Mouse (Mus musculus): ENCODE measurements at regions not wholly inside any gene's neighbourhood (a gene's known extent, or its start where the extent isn't known, plus 50 kb on each side); places are given as distances from the start of the nearest gene placed in this dataset.

GRCm38 (mm10) chr1:138011581-138011980 is 163.9 kb downstream of the Ptprc start:
- Histone ChIP-seq H3K4me3 (ENCODE audit: low read depth, low read length) (no peak overlapping the region), H3K36me3 (ENCODE audit: control insufficient read depth, insufficient read depth, low read length) (no peaks in the 10 kb centered on the region), H3K27me3 (replicated peaks; ENCODE audit: control insufficient read depth, insufficient read depth, low read length) (no peaks in the 10 kb centered on the region), H3K9ac (ENCODE audit: low read depth, low read length) (no peak overlapping the region), H3K4me1 (replicated peaks; ENCODE audit: control insufficient read depth, insufficient read depth, low read length) (no peaks in the 10 kb centered on the region), H3K27ac (ENCODE audit: low read depth, low read length) (no peak overlapping the region), H3K9me3 (ENCODE audit: control insufficient read depth, low read length) (no peaks in the 10 kb centered on the region), H3K4me2 (no peak overlapping the region)
- DNase-seq (ENCODE audit: low spot score) (no peak), ATAC-seq (replicated peaks; ENCODE audit: low FRiP score) (no peak)
- WGBS = 69% methylated on average over 1 of the region's 1 CpGs

GRCm38 (mm10) chr1:138010910-138011477 is 164.5 kb downstream of the Ptprc start:
- H3K4me2 ChIP-seq = no peak overlapping the region
- no peaks in the 10 kb centered on the region for H3K4me1 ChIP-seq (replicated peaks; ENCODE audit: control insufficient read depth, insufficient read depth, low read length)
- no peaks in the 10 kb centered on the region for H3K9me3 ChIP-seq (ENCODE audit: control insufficient read depth, low read length)
- WGBS = 62% methylated on average over 7 of the region's 7 CpGs
- no peaks in the 10 kb centered on the region for H3K27me3 ChIP-seq (replicated peaks; ENCODE audit: control insufficient read depth, insufficient read depth, low read length)
- no peaks in the 10 kb centered on the region for H3K36me3 ChIP-seq (ENCODE audit: control insufficient read depth, insufficient read depth, low read length)
- H3K9ac ChIP-seq (ENCODE audit: low read depth, low read length) = no peak overlapping the region
- H3K4me3 ChIP-seq (ENCODE audit: low read depth, low read length) = no peak overlapping the region
- H3K27ac ChIP-seq (ENCODE audit: low read depth, low read length) = no peak overlapping the region
- ATAC-seq (replicated peaks; ENCODE audit: low FRiP score) (no peak), DNase-seq (ENCODE audit: low spot score) (no peak)

DNA sequence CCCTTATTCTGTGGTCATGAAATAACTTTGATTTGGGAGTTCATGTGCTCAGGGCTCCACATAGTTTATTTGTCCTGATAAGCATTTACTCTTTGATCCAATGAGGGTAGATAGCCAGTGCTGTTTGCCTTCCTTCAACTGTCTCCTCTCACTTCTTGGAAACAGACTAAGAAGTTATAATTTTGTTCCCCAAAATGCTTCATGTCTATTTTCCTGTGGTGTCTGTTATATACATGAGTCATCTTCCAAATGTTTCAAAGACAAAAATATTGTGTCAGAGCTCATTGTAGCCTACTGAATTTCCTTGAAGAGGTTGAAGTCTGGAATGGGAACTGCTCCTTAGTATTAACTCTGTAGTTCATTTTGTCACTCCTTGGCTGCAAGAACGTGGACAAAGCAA is 168.7 kb downstream of the Ptprc start:
- Histone ChIP-seq H3K9me3 (ENCODE audit: control insufficient read depth, low read length) (no peaks in the 10 kb centered on the region), H3K4me2 (no peak overlapping the region), H3K4me1 (replicated peaks; ENCODE audit: control insufficient read depth, insufficient read depth, low read length) (no peaks in the 10 kb centered on the region), H3K4me3 (ENCODE audit: low read depth, low read length) (no peak overlapping the region), H3K27ac (ENCODE audit: low read depth, low read length) (no peak overlapping the region), H3K36me3 (ENCODE audit: control insufficient read depth, insufficient read depth, low read length) (no peaks in the 10 kb centered on the region), H3K9ac (ENCODE audit: low read depth, low read length) (no peak overlapping the region), H3K27me3 (replicated peaks; ENCODE audit: control insufficient read depth, insufficient read depth, low read length) (no peaks in the 10 kb centered on the region)
- no peak for DNase-seq (ENCODE audit: low spot score)
- 50% methylated on average over 1 of the region's 1 CpGs for WGBS
- no peak for ATAC-seq (replicated peaks; ENCODE audit: low FRiP score)

GRCm38 (mm10) chr1:138004319-138004718 is 171.2 kb downstream of the Ptprc start:
- Histone ChIP-seq H3K4me2 (no peak overlapping the region), H3K4me3 (ENCODE audit: low read depth, low read length) (no peak overlapping the region), H3K36me3 (ENCODE audit: control insufficient read depth, insufficient read depth, low read length) (no peaks in the 10 kb centered on the region), H3K9ac (ENCODE audit: low read depth, low read length) (no peak overlapping the region), H3K4me1 (replicated peaks; ENCODE audit: control insufficient read depth, insufficient read depth, low read length) (no peaks in the 10 kb centered on the region), H3K27me3 (replicated peaks; ENCODE audit: control insufficient read depth, insufficient read depth, low read length) (no peaks in the 10 kb centered on the region), H3K9me3 (ENCODE audit: control insufficient read depth, low read length) (no peaks in the 10 kb centered on the region), H3K27ac (ENCODE audit: low read depth, low read length) (no peak overlapping the region)
- 35% methylated on average over 2 of the region's 2 CpGs for WGBS
- no peak for ATAC-seq (replicated peaks; ENCODE audit: low FRiP score)
- DNase-seq (ENCODE audit: low spot score) = no peak

- WGBS = 63% methylated on average over 3 of the region's 3 CpGs
- Histone ChIP-seq H3K27me3 (replicated peaks; ENCODE audit: control insufficient read depth, insufficient read depth, low read length) (no peaks in the 10 kb centered on the region), H3K4me1 (replicated peaks; ENCODE audit: control insufficient read depth, insufficient read depth, low read length) (no peaks in the 10 kb centered on the region), H3K4me2 (no peak overlapping the region), H3K9ac (ENCODE audit: low read depth, low read length) (no peak overlapping the region), H3K36me3 (ENCODE audit: control insufficient read depth, insufficient read depth, low read length) (no peaks in the 10 kb centered on the region), H3K27ac (ENCODE audit: low read depth, low read length) (no peak overlapping the region), H3K9me3 (ENCODE audit: control insufficient read depth, low read length) (no peaks in the 10 kb centered on the region), H3K4me3 (ENCODE audit: low read depth, low read length) (no peak overlapping the region)
- DNase-seq (ENCODE audit: low spot score) (no peak), ATAC-seq (replicated peaks; ENCODE audit: low FRiP score) (no peak)
Observed at GRCm38 (mm10) chr1:137999268-137999900, 176.1 kb downstream of the Ptprc start.

DNA sequence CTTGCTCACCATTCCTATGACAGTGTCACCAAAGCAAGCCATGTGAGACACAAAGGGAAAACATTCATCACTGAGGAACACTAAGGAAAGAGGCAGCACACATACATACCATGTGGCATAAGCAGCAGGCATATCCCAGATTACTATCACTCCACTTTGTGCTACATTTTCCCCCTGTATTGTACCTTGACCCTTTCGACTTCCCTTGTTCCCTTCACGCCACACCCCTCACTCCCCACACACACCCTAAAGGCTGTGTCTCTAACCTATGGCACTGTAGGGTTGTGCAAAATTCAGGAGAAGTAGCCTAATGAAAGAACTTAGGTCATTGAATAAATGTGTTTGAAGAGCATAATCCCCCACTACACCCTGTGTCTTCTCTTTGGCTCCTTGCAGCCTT is 179.5 kb downstream of the Ptprc start:
- Histone ChIP-seq H3K9ac (ENCODE audit: low read depth, low read length) (no peak overlapping the region), H3K4me2 (no peak overlapping the region), H3K27ac (ENCODE audit: low read depth, low read length) (no peak overlapping the region), H3K4me3 (ENCODE audit: low read depth, low read length) (no peak overlapping the region), H3K9me3 (ENCODE audit: control insufficient read depth, low read length) (no peaks in the 10 kb centered on the region), H3K27me3 (replicated peaks; ENCODE audit: control insufficient read depth, insufficient read depth, low read length) (no peaks in the 10 kb centered on the region), H3K4me1 (replicated peaks; ENCODE audit: control insufficient read depth, insufficient read depth, low read length) (no peaks in the 10 kb centered on the region), H3K36me3 (ENCODE audit: control insufficient read depth, insufficient read depth, low read length) (no peaks in the 10 kb centered on the region)
- DNase-seq (ENCODE audit: low spot score) (no peak), ATAC-seq (replicated peaks; ENCODE audit: low FRiP score) (no peak)
- WGBS = 86% methylated on average over 2 of the region's 2 CpGs

DNA sequence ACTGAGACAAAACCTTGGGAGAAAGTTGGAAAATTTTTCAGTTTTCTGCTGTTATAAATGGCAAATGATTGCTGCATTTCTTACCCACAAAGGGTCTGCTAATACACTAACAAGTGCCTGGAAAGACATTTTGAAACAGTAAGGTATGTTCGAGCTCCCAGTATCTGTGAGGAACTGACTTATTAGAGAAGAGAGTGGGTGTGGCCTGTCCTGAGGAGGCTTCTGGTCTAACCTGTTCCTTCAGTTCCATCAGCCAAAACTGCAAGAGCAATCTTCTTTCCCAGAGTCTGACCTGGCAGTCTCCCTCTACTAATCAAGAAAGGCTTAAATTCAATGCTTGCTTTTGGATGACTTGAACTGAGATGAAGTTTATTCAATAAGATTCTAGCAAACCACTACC is 183.6 kb downstream of the Ptprc start:
- H3K27ac ChIP-seq (ENCODE audit: low read depth, low read length) = no peak overlapping the region
- 82% methylated on average over 1 of the region's 1 CpGs for WGBS
- H3K4me3 ChIP-seq (ENCODE audit: low read depth, low read length) = no peak overlapping the region
- DNase-seq (ENCODE audit: low spot score) (no peak), ATAC-seq (replicated peaks; ENCODE audit: low FRiP score) (no peak)
- no peaks in the 10 kb centered on the region for H3K36me3 ChIP-seq (ENCODE audit: control insufficient read depth, insufficient read depth, low read length)
- H3K9me3 ChIP-seq (ENCODE audit: control insufficient read depth, low read length) = no peaks in the 10 kb centered on the region
- H3K27me3 ChIP-seq (replicated peaks; ENCODE audit: control insufficient read depth, insufficient read depth, low read length) = no peaks in the 10 kb centered on the region
- no peak overlapping the region for H3K4me2 ChIP-seq
- no peaks in the 10 kb centered on the region for H3K4me1 ChIP-seq (replicated peaks; ENCODE audit: control insufficient read depth, insufficient read depth, low read length)
- H3K9ac ChIP-seq (ENCODE audit: low read depth, low read length) = no peak overlapping the region

- Histone ChIP-seq H3K36me3 (ENCODE audit: control insufficient read depth, insufficient read depth, low read length) (no peaks in the 10 kb centered on the region), H3K9me3 (ENCODE audit: control insufficient read depth, low read length) (no peaks in the 10 kb centered on the region), H3K27ac (ENCODE audit: low read depth, low read length) (no peak overlapping the region), H3K4me2 (no peak overlapping the region), H3K4me3 (ENCODE audit: low read depth, low read length) (no peak overlapping the region), H3K4me1 (replicated peaks; ENCODE audit: control insufficient read depth, insufficient read depth, low read length) (no peaks in the 10 kb centered on the region), H3K9ac (ENCODE audit: low read depth, low read length) (no peak overlapping the region), H3K27me3 (replicated peaks; ENCODE audit: control insufficient read depth, insufficient read depth, low read length) (no peaks in the 10 kb centered on the region)
- WGBS = 88% methylated on average over 5 of the region's 5 CpGs
- ATAC-seq (replicated peaks; ENCODE audit: low FRiP score) (no peak), DNase-seq (ENCODE audit: low spot score) (no peak)
Observed at GRCm38 (mm10) chr1:137991412-137991811, 184.1 kb downstream of the Ptprc start.

GRCm38 (mm10) chr1:137973406-137973805 is 202.1 kb downstream of the Ptprc start:
- Histone ChIP-seq H3K4me3 (ENCODE audit: low read depth, low read length) (no peak overlapping the region), H3K4me1 (replicated peaks; ENCODE audit: control insufficient read depth, insufficient read depth, low read length) (no peaks in the 10 kb centered on the region), H3K27ac (ENCODE audit: low read depth, low read length) (no peak overlapping the region), H3K9ac (ENCODE audit: low read depth, low read length) (no peak overlapping the region), H3K36me3 (ENCODE audit: control insufficient read depth, insufficient read depth, low read length) (no peaks in the 10 kb centered on the region), H3K27me3 (replicated peaks; ENCODE audit: control insufficient read depth, insufficient read depth, low read length) (no peaks in the 10 kb centered on the region), H3K9me3 (ENCODE audit: control insufficient read depth, low read length) (no peaks in the 10 kb centered on the region), H3K4me2 (no peak overlapping the region)
- WGBS = 69% methylated on average over 3 of the region's 3 CpGs
- DNase-seq (ENCODE audit: low spot score) = no peak
- ATAC-seq (replicated peaks; ENCODE audit: low FRiP score) = no peak
